In the genomic region with DNA sequence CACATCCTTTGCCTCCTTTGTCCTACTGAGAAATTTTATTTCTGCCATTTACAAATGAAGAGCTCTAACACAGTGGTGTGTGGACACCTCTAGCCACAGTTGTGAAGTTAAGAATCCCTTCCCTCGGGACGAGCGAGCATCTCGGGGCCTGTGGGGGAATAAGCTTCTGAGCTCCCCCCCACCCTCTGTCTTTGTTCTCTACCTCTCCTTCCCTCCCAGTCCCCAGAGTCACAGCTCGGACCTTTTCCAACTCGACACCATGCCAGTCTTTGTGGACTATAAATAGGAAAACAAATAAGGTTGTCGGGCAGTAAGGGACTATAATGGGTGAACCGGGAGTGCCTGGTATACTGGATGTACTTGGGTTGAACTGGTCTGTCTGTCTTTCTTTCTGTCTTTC, we compare ENCODE assay signal across 27 mouse cellular contexts. TPM values are rescaled to one million over a fixed set of nuclear protein-coding genes. Genes with fewer than 3 reads are reported as not detected.
DNase-seq lines count a peak whose midpoint lies in the region; ATAC-seq and TF ChIP-seq lines count a peak whose summit lies in the region.
"Had no signal": no experiment of that assay in that cellular context is flagged by ENCODE, and none has a peak within 500 bp of the region (broad histone marks: within the 10 kb centered on the region; RNA-seq: fewer than 3 reads in every experiment).

No protein-coding gene starts in this region.

- H3K36me3 ChIP-seq in hindbrain, embryonic 13.5 days = no peaks in the 10 kb centered on the region
- no peaks in the 10 kb centered on the region for H3K36me3 ChIP-seq in hindbrain, embryonic 14.5 days (replicated peaks; ENCODE audit: control insufficient read depth, insufficient read depth)
- no peaks in the 10 kb centered on the region for H3K36me3 ChIP-seq in midbrain, postnatal 0 days (ENCODE audit: insufficient read depth, low read length)
- H3K36me3 ChIP-seq in midbrain, embryonic 14.5 days (ENCODE audit: control insufficient read depth, insufficient read depth, low read length) = no peaks in the 10 kb centered on the region
- H3K36me3 ChIP-seq: embryonic facial prominence, embryonic 13.5 days; heart, embryonic 15.5 days; hindbrain, embryonic 12.5 days; limb, embryonic 15.5 days; midbrain, embryonic 15.5 days; neural tube, embryonic 13.5 days; stomach, embryonic 15.5 days had no signal

- H3K9me3 ChIP-seq in hindbrain, embryonic 13.5 days = no peaks in the 10 kb centered on the region
- H3K9me3 ChIP-seq in hindbrain, embryonic 14.5 days (ENCODE audit: control insufficient read depth, low read length) = no peaks in the 10 kb centered on the region
- no peaks in the 10 kb centered on the region for H3K9me3 ChIP-seq in midbrain, postnatal 0 days (ENCODE audit: low read length)
- H3K9me3 ChIP-seq in midbrain, embryonic 14.5 days (ENCODE audit: control insufficient read depth, low read length) = no peaks in the 10 kb centered on the region
- H3K9me3 ChIP-seq: embryonic facial prominence, embryonic 13.5 days; forebrain, embryonic 13.5 days; heart, embryonic 15.5 days; hindbrain, embryonic 12.5 days; limb, embryonic 15.5 days; midbrain, embryonic 15.5 days; neural tube, embryonic 13.5 days; stomach, embryonic 15.5 days had no signal

- no peak overlapping the region for H3K27ac ChIP-seq in hindbrain, embryonic 13.5 days
- no peak overlapping the region for H3K27ac ChIP-seq in hindbrain, embryonic 14.5 days
- H3K27ac ChIP-seq in midbrain, postnatal 0 days (ENCODE audit: low read depth, low read length) = no peak overlapping the region
- H3K27ac ChIP-seq in midbrain, embryonic 14.5 days (replicated peaks; ENCODE audit: low read depth, low read length) = no peak overlapping the region
- H3K27ac ChIP-seq: embryonic facial prominence, embryonic 13.5 days; forebrain, embryonic 13.5 days; heart, embryonic 15.5 days; hindbrain, embryonic 12.5 days; limb, embryonic 15.5 days; liver, embryonic 14.5 days; midbrain, embryonic 15.5 days; neural tube, embryonic 13.5 days; stomach, embryonic 15.5 days had no signal

- 0 out of 2 replicates have a peak overlapping the region, but pooled peaks have one; percentile 8 for H3K9ac ChIP-seq in hindbrain, embryonic 13.5 days
- no peak overlapping the region for H3K9ac ChIP-seq in hindbrain, embryonic 14.5 days
- H3K9ac ChIP-seq in midbrain, postnatal 0 days (replicated peaks; ENCODE audit: low read length, poor library complexity, severe bottlenecking) = no peak overlapping the region
- H3K9ac ChIP-seq in midbrain, embryonic 14.5 days (replicated peaks; ENCODE audit: low read length) = no peak overlapping the region
- H3K9ac ChIP-seq: embryonic facial prominence, embryonic 13.5 days; forebrain, embryonic 13.5 days; heart, embryonic 15.5 days; hindbrain, embryonic 12.5 days; limb, embryonic 15.5 days; liver, embryonic 14.5 days; lung, embryonic 14.5 days; midbrain, embryonic 15.5 days; neural tube, embryonic 13.5 days; stomach, embryonic 15.5 days had no signal

- H3K4me3 ChIP-seq in hindbrain, embryonic 13.5 days = no peak overlapping the region
- no peak overlapping the region for H3K4me3 ChIP-seq in hindbrain, embryonic 14.5 days (replicated peaks; ENCODE audit: low read length)
- H3K4me3 ChIP-seq in midbrain, postnatal 0 days (ENCODE audit: low read depth, low read length) = no peak overlapping the region
- H3K4me3 ChIP-seq in midbrain, embryonic 14.5 days (replicated peaks; ENCODE audit: low read depth, low read length) = no peak overlapping the region
- H3K4me3 ChIP-seq: embryonic facial prominence, embryonic 13.5 days; forebrain, embryonic 13.5 days; heart, embryonic 15.5 days; hindbrain, embryonic 12.5 days; limb, embryonic 15.5 days; midbrain, embryonic 15.5 days; myocyte; neural tube, embryonic 13.5 days; stomach, embryonic 15.5 days had no signal

- no peak for ATAC-seq in cerebellum, adult (ENCODE audit: insufficient number of reproducible peaks, low FRiP score, low TSS enrichment)
- no peak for ATAC-seq in hindbrain, embryonic 13.5 days (ENCODE audit: low FRiP score)
- no peak for ATAC-seq in hindbrain, embryonic 14.5 days (ENCODE audit: low FRiP score)
- ATAC-seq in midbrain, postnatal 0 days (ENCODE audit: low FRiP score) = no peak
- ATAC-seq in midbrain, embryonic 14.5 days (ENCODE audit: low FRiP score, low TSS enrichment) = no peak
- ATAC-seq: forebrain, embryonic 13.5 days; inflammation-experienced regulatory T-cells, adult 6 months; midbrain, embryonic 15.5 days; Patski had no signal

- no peak for TF ChIP-seq CTCF in midbrain, postnatal 0 days (IDR thresholded peaks at IDR 0.05)

- no peak overlapping the region for H3K4me2 ChIP-seq in hindbrain, embryonic 13.5 days
- H3K4me2 ChIP-seq in hindbrain, embryonic 14.5 days (replicated peaks) = no peak overlapping the region
- no peak overlapping the region for H3K4me2 ChIP-seq in midbrain, postnatal 0 days (ENCODE audit: low read depth, low read length, poor library complexity, severe bottlenecking)
- H3K4me2 ChIP-seq in midbrain, embryonic 14.5 days (ENCODE audit: low read length) = no peak overlapping the region
- H3K4me2 ChIP-seq: embryonic facial prominence, embryonic 13.5 days; forebrain, embryonic 13.5 days; heart, embryonic 15.5 days; hindbrain, embryonic 12.5 days; limb, embryonic 15.5 days; lung, embryonic 14.5 days; midbrain, embryonic 15.5 days; neural tube, embryonic 13.5 days; stomach, embryonic 15.5 days had no signal

- H3K4me1 ChIP-seq in hindbrain, embryonic 13.5 days (replicated peaks) = no peaks in the 10 kb centered on the region
- H3K4me1 ChIP-seq in hindbrain, embryonic 14.5 days (replicated peaks; ENCODE audit: control insufficient read depth, insufficient read depth, low read length) = no peaks in the 10 kb centered on the region
- H3K4me1 ChIP-seq in midbrain, postnatal 0 days (ENCODE audit: insufficient read depth, low read length) = no peaks in the 10 kb centered on the region
- H3K4me1 ChIP-seq in midbrain, embryonic 14.5 days (ENCODE audit: control insufficient read depth, insufficient read depth, low read length) = no peaks in the 10 kb centered on the region
- H3K4me1 ChIP-seq: embryonic facial prominence, embryonic 13.5 days; forebrain, embryonic 13.5 days; hindbrain, embryonic 12.5 days; limb, embryonic 15.5 days; midbrain, embryonic 15.5 days; neural tube, embryonic 13.5 days had no signal

- 0 out of 2 replicates have a peak, but pooled peaks cover 3% of the 10 kb centered on the region for H3K27me3 ChIP-seq in hindbrain, embryonic 13.5 days
- H3K27me3 ChIP-seq in hindbrain, embryonic 14.5 days (ENCODE audit: control insufficient read depth, insufficient read depth, low read length) = no peaks in the 10 kb centered on the region
- H3K27me3 ChIP-seq in midbrain, postnatal 0 days (ENCODE audit: insufficient read depth, low read length) = no peaks in the 10 kb centered on the region
- H3K27me3 ChIP-seq in midbrain, embryonic 14.5 days (ENCODE audit: control insufficient read depth, insufficient read depth, low read length) = no peaks in the 10 kb centered on the region
- H3K27me3 ChIP-seq: embryonic facial prominence, embryonic 13.5 days; forebrain, embryonic 13.5 days; heart, embryonic 15.5 days; hindbrain, embryonic 12.5 days; limb, embryonic 15.5 days; midbrain, embryonic 15.5 days; neural tube, embryonic 13.5 days; Patski; stomach, embryonic 15.5 days had no signal

- peak; percentile 38 to 49 for DNase-seq in cerebellum, postnatal 10 days
- no peak for DNase-seq in hindbrain, embryonic 14.5 days (ENCODE audit: low spot score)
- peak; percentile 9 for DNase-seq in midbrain, postnatal 0 days (ENCODE audit: low spot score)
- DNase-seq in midbrain, embryonic 14.5 days = no peak
- peak; percentile 35 to 54 for DNase-seq in heart, postnatal 36 days
- DNase-seq in embryo, embryonic 10.5 days (ENCODE audit: low spot score) = no peak
- DNase-seq: cerebellum, adult 11-12 months; gastrocnemius, postnatal 36 days; kidney, adult 8-10 months; layer of hippocampus, adult 9-11 months; lung, embryonic 14.5 days; thymus, adult 2 months; thymus, postnatal 4 days had no signal

- intact Hi-C loops in heart, postnatal 36 days (cut with DNase I) = no loop called here

- 59% methylated on average over 8 of the region's 8 CpGs for WGBS in hindbrain, embryonic 13.5 days
- 55% methylated on average over 8 of the region's 8 CpGs for WGBS in hindbrain, embryonic 14.5 days
- WGBS in midbrain, postnatal 0 days = 57% methylated on average over 8 of the region's 8 CpGs
- 63% methylated on average over 8 of the region's 8 CpGs for WGBS in midbrain, embryonic 14.5 days

RNA-seq across cellular contexts. Expression of a gene that starts 27.3 kb away (rescaled TPM):
- 1.3 and 1.5 TPM in 2 replicates for polyA plus RNA-seq in hindbrain, embryonic 13.5 days (2015; fragmentation: Nextera tagmentation; extraction: Ambion mirVana)
- polyA plus RNA-seq in hindbrain, embryonic 14.5 days (2014; fragmentation: Nextera tagmentation; extraction: Ambion mirVana) = 1.6 and 1.7 TPM in 2 replicates
- total RNA-seq in midbrain, postnatal 0 days (2014; rRNA removed) = 4.2 and 7.8 TPM in 2 replicates
- polyA plus RNA-seq in midbrain, postnatal 0 days (2015; fragmentation: Nextera tagmentation; extraction: Ambion mirVana) = 1.7 and 2.6 TPM in 2 replicates
- 1.8 and 1.9 TPM in 2 replicates for polyA plus RNA-seq in midbrain, embryonic 14.5 days (2014; fragmentation: Nextera tagmentation; extraction: Ambion mirVana)
- 1 to 10 TPM; 2.5 to 3.7 TPM for total RNA-seq in heart, postnatal 36 days (2021)
- polyA plus RNA-seq: inflammation-experienced regulatory T-cells, adult 6 months; liver, embryonic 14.5 days; lung, embryonic 14.5 days had no signal

RNA-seq across cellular contexts. Expression of a gene that starts 35.4 kb away (rescaled TPM):
- 75.2 and 79.7 TPM in 2 replicates for polyA plus RNA-seq in hindbrain, embryonic 13.5 days (2015; fragmentation: Nextera tagmentation; extraction: Ambion mirVana)
- 59.3 and 69.2 TPM in 2 replicates for polyA plus RNA-seq in hindbrain, embryonic 14.5 days (2014; fragmentation: Nextera tagmentation; extraction: Ambion mirVana)
- total RNA-seq in midbrain, postnatal 0 days (2014; rRNA removed) = 69.0 and 75.0 TPM in 2 replicates
- polyA plus RNA-seq in midbrain, postnatal 0 days (2015; fragmentation: Nextera tagmentation; extraction: Ambion mirVana) = 45.4 and 46.4 TPM in 2 replicates
- 69.0 and 70.9 TPM in 2 replicates for polyA plus RNA-seq in midbrain, embryonic 14.5 days (2014; fragmentation: Nextera tagmentation; extraction: Ambion mirVana)
- total RNA-seq in heart, postnatal 36 days (2021) = 10 to 100 TPM; 43.3 to 46.4 TPM

Comparison
In these comparisons a context has a peak if more than half of its experiments do, and no peak if none do; other contexts are left out.
1. DNase-seq: peak in cerebellum, postnatal 10 days (2 of 2), midbrain, postnatal 0 days (single experiment) and heart, postnatal 36 days (2 of 2); none in hindbrain, embryonic 14.5 days (single experiment), midbrain, embryonic 14.5 days (single experiment) and embryo, embryonic 10.5 days (single experiment).